Mouse (Mus musculus) small intestine, adult 2 months (tissue): ENCODE data around the gene Podxl. TPM values are rescaled to one million over a fixed set of nuclear protein-coding genes. Genes with fewer than 3 reads are reported as not detected.

Experiments used
- H3K27ac ChIP-seq: fragments of 200-500 bp; 2 replicates; pipeline ENCODE4 v1.5.1; 2012; ENCODE audit warnings: low read depth, low read length, control low read depth, inconsistent platforms; ENCODE audit not compliant: insufficient read depth
- H3K27me3 ChIP-seq: fragments of 200-500 bp; 2 replicates; pipeline ENCODE4 v1.6.1; 2012; ENCODE audit warnings: mild to moderate bottlenecking, moderate library complexity, low read length, inconsistent platforms; ENCODE audit not compliant: control insufficient read depth, insufficient read depth
- H3K36me3 ChIP-seq: fragments of 200-500 bp; 2 replicates; pipeline ENCODE4 v1.6.1; 2012; ENCODE audit warnings: mild to moderate bottlenecking, low read length, control low read depth, inconsistent platforms; ENCODE audit not compliant: control insufficient read depth, insufficient read depth
- H3K4me1 ChIP-seq: fragments of 200-500 bp; 2 replicates; pipeline ENCODE4 v1.6.1; 2012; ENCODE audit warnings: low read length, inconsistent platforms, mixed read lengths; ENCODE audit not compliant: control insufficient read depth, insufficient read depth, insufficient read length
- H3K4me3 ChIP-seq: fragments of 200-500 bp; 2 replicates; pipeline ENCODE4 v1.5.1; 2012; ENCODE audit warnings: low read depth, mild to moderate bottlenecking, control low read depth, inconsistent platforms, low read length, moderate library complexity
- CTCF ChIP-seq: fragments of 200-500 bp; IDR thresholded peaks from 2 replicates; pipeline ENCODE4 v1.5.1; 2012; ENCODE audit warnings: low read depth, mild to moderate bottlenecking, control low read depth, inconsistent platforms, low read length, moderate library complexity, mixed read lengths; ENCODE audit not compliant: insufficient replicate concordance, insufficient read length; ENCODE audit errors: extremely low read depth
- POLR2A ChIP-seq: fragments of 200-500 bp; IDR thresholded peaks from 2 replicates; pipeline ENCODE4 v1.6.1; 2012; ENCODE audit warnings: low read depth, mild to moderate bottlenecking, control low read depth, inconsistent platforms, low read length, moderate library complexity
- WGBS: fragments of 180-500 bp; shearing (Covaris S2); methylation state at CpG from one replicate; pipeline ENCODE4 v1.1.7; 2018; 5-methylcytosine and 5-hydroxymethylcytosine counted together
- polyA plus RNA-seq: library from polyadenylated mRNA; depleted of rRNA; stranded (reverse); fragments of >200 nt; gene quantifications from 2 replicates; pipeline ENCODE4 v1.2.3, GENCODE M21; 2012; rRNA removed

The Podxl gene
- 7.8 and 17.0 TPM in 2 replicates for polyA plus RNA-seq

- Histone ChIP-seq H3K27me3 (peaks cover 29% of the 10 kb centered on the region), H3K4me1 (0 out of 2 replicates have a peak, but pooled peaks cover 4% of the 10 kb centered on the region), H3K4me3 (peak within 1 kb of the TSS; percentile 76), H3K36me3 (no peaks in the 10 kb centered on the region), H3K27ac (peak within 1 kb of the TSS; percentile 30; the same call in 1 of the 2 replicates)
- under 1% methylated on average over 91 of the region's 91 CpGs for WGBS
- no peak for TF ChIP-seq CTCF
These were observed at the start of gene Podxl for GRCm38 (mm10) chr6:31563235-31564181. Podxl (minus strand) TSS chr6:31563981.

- no peaks in the 10 kb centered on the region for H3K27me3 ChIP-seq
- H3K27ac ChIP-seq: no peak overlapping the region
- no peaks in the 10 kb centered on the region for H3K36me3 ChIP-seq
- H3K4me3 ChIP-seq: no peak overlapping the region
- no peak for TF ChIP-seq POLR2A
- TF ChIP-seq CTCF: no peak
- WGBS: 47% methylated on average over 17 of the region's 17 CpGs
- peaks cover 2% of the 10 kb centered on the region; the same call in 1 of the 2 replicates for H3K4me1 ChIP-seq
These were observed 48.9 kb upstream of the Podxl start for GRCm38 (mm10) chr6:31612560-31613270.

DNA sequence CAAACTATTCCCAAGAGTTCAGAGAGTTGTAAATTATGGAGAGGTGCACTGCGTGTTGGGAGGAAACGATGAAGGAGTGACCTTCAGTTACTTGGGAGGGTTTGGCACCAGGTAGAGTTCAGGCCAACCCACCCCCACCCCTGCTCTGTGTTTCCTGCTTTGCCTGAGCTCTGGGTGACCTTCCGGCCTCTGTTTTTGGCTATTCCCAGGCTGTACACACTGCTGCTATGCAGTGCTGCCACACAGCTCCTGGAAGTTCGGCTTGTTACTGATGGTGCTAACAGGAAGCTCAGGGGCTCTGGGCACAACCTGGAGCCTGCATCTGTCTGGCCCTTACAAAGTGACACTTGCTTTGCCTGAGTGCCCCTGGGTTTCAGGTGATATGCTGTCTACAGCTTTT, 42.6 kb upstream of the Podxl start:
- H3K27ac ChIP-seq: no peak overlapping the region
- 72% methylated on average over 4 of the region's 4 CpGs for WGBS
- no peaks in the 10 kb centered on the region for H3K4me1 ChIP-seq
- H3K4me3 ChIP-seq: no peak overlapping the region
- TF ChIP-seq CTCF (no peak), POLR2A (no peak)
- H3K36me3 ChIP-seq: no peaks in the 10 kb centered on the region
- H3K27me3 ChIP-seq: no peaks in the 10 kb centered on the region

DNA sequence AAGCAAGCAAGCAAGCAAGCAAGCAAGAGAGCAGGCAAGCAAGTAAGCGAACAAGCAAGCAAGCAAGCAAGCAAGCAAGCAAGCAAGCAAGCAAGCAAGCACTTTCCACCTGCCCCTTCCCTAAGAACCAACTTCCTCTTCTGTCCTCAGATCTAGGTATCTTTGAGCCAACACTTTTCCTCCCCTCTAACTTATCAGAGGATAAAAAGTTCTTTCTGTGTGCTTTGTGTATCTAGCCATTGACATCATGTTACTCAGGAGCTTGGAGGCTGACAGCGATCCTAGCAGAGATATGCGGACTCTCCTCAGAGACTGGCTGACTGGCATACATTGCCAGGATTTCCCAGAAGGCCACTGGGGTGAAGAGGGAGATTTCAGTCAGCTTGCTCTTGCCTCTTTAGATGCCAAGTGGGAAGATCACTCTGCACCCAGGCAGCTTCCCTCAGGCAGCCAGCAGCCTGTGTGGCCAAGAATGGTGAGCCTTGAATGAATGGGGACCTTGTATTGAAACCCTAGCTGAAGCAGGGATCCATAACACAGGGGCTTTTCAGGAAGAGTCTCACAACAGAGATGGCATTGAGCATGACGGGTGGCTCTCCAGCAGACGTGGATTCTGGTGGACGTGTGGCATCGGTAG, 41.0 kb upstream of the Podxl start:
- TF ChIP-seq CTCF (no peak), POLR2A (no peak)
- H3K4me1 ChIP-seq: no peaks in the 10 kb centered on the region
- WGBS: 89% methylated on average over 7 of the region's 7 CpGs
- no peak overlapping the region for H3K4me3 ChIP-seq
- no peaks in the 10 kb centered on the region for H3K27me3 ChIP-seq
- no peak overlapping the region for H3K27ac ChIP-seq
- no peaks in the 10 kb centered on the region for H3K36me3 ChIP-seq

GRCm38 (mm10) chr6:31602489-31602888, 38.7 kb upstream of the Podxl start:
- no peak overlapping the region for H3K27ac ChIP-seq
- TF ChIP-seq POLR2A (no peak), CTCF (no peak)
- 51% methylated on average over 4 of the region's 4 CpGs for WGBS
- H3K36me3 ChIP-seq: no peaks in the 10 kb centered on the region
- no peaks in the 10 kb centered on the region for H3K4me1 ChIP-seq
- H3K27me3 ChIP-seq: no peaks in the 10 kb centered on the region
- H3K4me3 ChIP-seq: no peak overlapping the region

DNA sequence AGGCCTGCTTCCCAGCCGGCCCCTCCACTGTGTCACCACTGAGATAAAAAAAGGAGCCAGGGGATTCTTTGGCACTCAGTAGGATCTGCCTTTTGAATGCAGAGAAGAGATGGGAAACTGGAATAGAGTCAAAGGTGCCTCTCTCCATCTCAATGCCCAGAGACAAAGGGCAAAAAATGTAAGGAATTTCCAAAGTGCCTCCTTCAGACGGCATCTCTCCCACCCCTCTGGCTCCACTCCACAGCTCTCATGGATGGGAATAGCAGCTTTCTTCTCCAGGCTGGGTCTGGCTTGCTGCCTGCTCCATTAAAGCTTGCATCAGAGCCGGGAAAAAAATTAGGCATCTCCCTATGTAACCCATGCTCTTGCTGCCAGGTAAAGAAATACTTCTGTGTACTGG, 37.4 kb upstream of the Podxl start:
- no peak overlapping the region for H3K4me3 ChIP-seq
- H3K27me3 ChIP-seq: 0 out of 2 replicates have a peak, but pooled peaks cover 2% of the 10 kb centered on the region
- WGBS: 63% methylated on average over 3 of the region's 3 CpGs
- H3K4me1 ChIP-seq: no peaks in the 10 kb centered on the region
- H3K27ac ChIP-seq: no peak overlapping the region
- H3K36me3 ChIP-seq: no peaks in the 10 kb centered on the region
- no peak for TF ChIP-seq CTCF
- no peak for TF ChIP-seq POLR2A

- no peak overlapping the region for H3K27ac ChIP-seq
These were observed 36.1 kb upstream of the Podxl start for GRCm38 (mm10) chr6:31599863-31600262.

More at GRCm38 (mm10) chr6:31599863-31600262, 36.1 kb upstream of the Podxl start:
- Histone ChIP-seq H3K36me3 (no peaks in the 10 kb centered on the region), H3K4me1 (no peaks in the 10 kb centered on the region), H3K27me3 (0 out of 2 replicates have a peak, but pooled peaks cover 2% of the 10 kb centered on the region), H3K4me3 (no peak overlapping the region)
- 58% methylated on average over 3 of the region's 3 CpGs for WGBS
- TF ChIP-seq CTCF (no peak), POLR2A (no peak)
